Mouse (Mus musculus) small intestine, adult 2 months (tissue): Measurements from ENCODE around the gene Stk10. TPM values are rescaled to one million over a fixed set of nuclear protein-coding genes. Genes with fewer than 3 reads are reported as not detected.
"Not testable (repeated sequence)": the region's sequence is repeated elsewhere in the genome, so short reads cannot be mapped to it uniquely, and the experiment has no call there.

Experiments
- H3K27ac ChIP-seq: fragments of 200-500 bp; 2 replicates; pipeline ENCODE4 v1.5.1; 2012; ENCODE audit warnings: low read depth, low read length, control low read depth, inconsistent platforms; ENCODE audit not compliant: insufficient read depth
- H3K27me3 ChIP-seq: fragments of 200-500 bp; 2 replicates; pipeline ENCODE4 v1.6.1; 2012; ENCODE audit warnings: mild to moderate bottlenecking, moderate library complexity, low read length, inconsistent platforms; ENCODE audit not compliant: control insufficient read depth, insufficient read depth
- H3K36me3 ChIP-seq: fragments of 200-500 bp; 2 replicates; pipeline ENCODE4 v1.6.1; 2012; ENCODE audit warnings: mild to moderate bottlenecking, low read length, control low read depth, inconsistent platforms; ENCODE audit not compliant: control insufficient read depth, insufficient read depth
- H3K4me1 ChIP-seq: fragments of 200-500 bp; 2 replicates; pipeline ENCODE4 v1.6.1; 2012; ENCODE audit warnings: low read length, inconsistent platforms, mixed read lengths; ENCODE audit not compliant: control insufficient read depth, insufficient read depth, insufficient read length
- H3K4me3 ChIP-seq: fragments of 200-500 bp; 2 replicates; pipeline ENCODE4 v1.5.1; 2012; ENCODE audit warnings: low read depth, mild to moderate bottlenecking, control low read depth, inconsistent platforms, low read length, moderate library complexity
- CTCF ChIP-seq: fragments of 200-500 bp; IDR thresholded peaks from 2 replicates; pipeline ENCODE4 v1.5.1; 2012; ENCODE audit warnings: low read depth, mild to moderate bottlenecking, control low read depth, inconsistent platforms, low read length, moderate library complexity, mixed read lengths; ENCODE audit not compliant: insufficient replicate concordance, insufficient read length; ENCODE audit errors: extremely low read depth
- POLR2A ChIP-seq: fragments of 200-500 bp; IDR thresholded peaks from 2 replicates; pipeline ENCODE4 v1.6.1; 2012; ENCODE audit warnings: low read depth, mild to moderate bottlenecking, control low read depth, inconsistent platforms, low read length, moderate library complexity
- WGBS: fragments of 180-500 bp; shearing (Covaris S2); methylation state at CpG from one replicate; pipeline ENCODE4 v1.1.7; 2018; 5-methylcytosine and 5-hydroxymethylcytosine counted together
- polyA plus RNA-seq: library from polyadenylated mRNA; depleted of rRNA; stranded (reverse); fragments of >200 nt; gene quantifications from 2 replicates; pipeline ENCODE4 v1.2.3, GENCODE M21; 2012

Stk10 gene
- polyA plus RNA-seq, 1 experiment = 49.4 TPM

DNA sequence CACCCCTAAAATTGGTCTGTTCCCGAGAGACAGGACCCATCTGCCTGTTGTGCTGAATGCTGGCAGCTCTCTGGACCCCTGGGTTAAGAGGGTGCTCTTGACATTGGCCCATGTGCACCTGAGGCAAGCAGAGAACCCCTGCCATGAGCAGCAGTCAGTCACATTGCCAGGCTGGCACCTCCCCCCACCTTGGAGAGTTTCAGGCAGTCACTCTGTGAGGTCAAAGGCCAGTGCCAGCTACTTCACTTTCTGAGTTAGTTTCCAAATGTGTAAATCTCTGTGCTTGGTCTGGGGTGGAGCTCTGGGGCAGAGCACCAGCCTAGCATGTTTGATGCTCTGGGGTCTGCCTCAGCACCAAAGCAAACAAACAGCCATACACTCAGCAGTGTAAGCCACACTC is 84.9 kb downstream of the Stk10 start:
- WGBS = 75% methylated on average over 1 of the region's 1 CpGs
- no peak overlapping the region for H3K27ac ChIP-seq
- TF ChIP-seq POLR2A (no peak), CTCF (no peak)

GRCm38 (mm10) chr11:32618641-32619040 is 85.5 kb downstream of the Stk10 start:
- Histone ChIP-seq H3K4me1 (peaks cover 20% of the 10 kb centered on the region), H3K36me3 (peaks cover 16% of the 10 kb centered on the region; the same call in 1 of the 2 replicates)
- H3K27ac ChIP-seq, H3K4me3 ChIP-seq, H3K27me3 ChIP-seq: not testable (repeated sequence)
- 85% methylated on average over 5 of the region's 5 CpGs for WGBS

More for the DNA sequence above, 84.9 kb downstream of the Stk10 start:
- Histone ChIP-seq H3K4me1 (peaks cover 20% of the 10 kb centered on the region), H3K4me3 (no peak overlapping the region), H3K36me3 (peaks cover 16% of the 10 kb centered on the region; the same call in 1 of the 2 replicates), H3K27me3 (no peaks in the 10 kb centered on the region)

DNA sequence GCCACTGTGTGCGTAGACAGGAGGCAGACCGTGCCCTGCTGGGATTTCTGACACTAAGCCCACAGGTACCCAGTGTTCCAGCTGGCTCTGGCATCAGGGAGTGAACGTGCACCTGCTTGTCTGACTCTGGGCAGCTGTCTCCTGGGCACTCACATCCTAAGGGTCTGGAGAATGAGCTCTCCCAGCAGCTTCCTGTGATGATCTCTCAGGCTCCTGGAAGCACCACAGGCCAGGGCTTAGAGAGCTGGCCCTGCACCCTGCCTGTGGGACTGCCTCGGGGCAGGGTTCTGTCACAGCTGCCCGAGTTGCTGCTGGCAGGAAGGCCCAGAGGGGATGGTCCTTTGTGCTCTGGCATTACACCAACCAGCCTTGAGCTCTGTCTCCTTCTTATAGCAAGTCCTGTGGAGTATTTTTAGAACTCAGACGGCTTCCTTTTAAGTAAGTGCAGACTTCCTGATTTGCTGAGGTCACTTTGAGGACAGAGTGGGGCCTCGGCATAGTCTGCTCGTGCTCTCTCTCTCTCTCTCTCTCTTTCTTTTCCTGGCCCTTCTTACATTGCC is 86.2 kb downstream of the Stk10 start:
- Histone ChIP-seq H3K27ac (peak overlapping the region; percentile 36), H3K4me1 (peaks cover 20% of the 10 kb centered on the region), H3K4me3 (no peak overlapping the region), H3K27me3 (no peaks in the 10 kb centered on the region), H3K36me3 (peaks cover 16% of the 10 kb centered on the region; the same call in 1 of the 2 replicates)
- 11% methylated on average over 8 of the region's 8 CpGs for WGBS
- TF ChIP-seq CTCF (no peak), POLR2A (no peak)

DNA sequence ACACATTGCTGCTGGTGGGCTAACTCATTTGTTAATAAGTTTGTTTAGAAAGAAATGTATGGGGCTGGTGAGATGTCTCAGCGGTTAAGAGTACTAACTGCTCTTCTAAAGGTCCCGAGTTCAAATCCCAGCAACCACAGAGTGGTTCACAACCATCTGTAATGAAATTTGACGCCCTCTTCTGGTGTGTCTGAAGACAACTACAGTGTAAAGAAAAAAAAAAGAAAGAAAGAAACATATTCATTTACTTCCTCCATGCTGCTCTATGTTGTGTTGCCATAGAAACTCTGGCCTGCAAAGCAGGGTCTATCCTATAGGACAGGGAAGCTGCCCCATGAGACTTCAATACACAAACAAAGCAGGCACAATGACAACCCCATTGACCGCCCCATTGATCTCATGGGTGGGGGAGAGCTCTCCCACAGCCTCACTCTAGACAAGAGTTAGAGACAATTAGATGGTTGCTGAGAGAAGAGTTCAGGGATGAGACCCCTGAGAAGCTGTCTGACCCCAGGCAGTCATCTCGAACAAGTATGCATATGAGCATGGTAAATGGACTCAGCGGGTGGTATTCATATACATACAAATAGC is 86.9 kb downstream of the Stk10 start:
- Histone ChIP-seq H3K27me3 (no peaks in the 10 kb centered on the region), H3K36me3 (peaks cover 13% of the 10 kb centered on the region; the same call in 1 of the 2 replicates), H3K27ac (0 out of 2 replicates have a peak overlapping the region, but pooled peaks have one; percentile 36), H3K4me1 (peaks cover 20% of the 10 kb centered on the region), H3K4me3 (no peak overlapping the region)
- WGBS = 79% methylated on average over 6 of the region's 6 CpGs
- TF ChIP-seq CTCF (no peak), POLR2A (no peak)

GRCm38 (mm10) chr11:32621831-32622478 is 88.8 kb downstream of the Stk10 start:
- H3K4me3 ChIP-seq = no peak overlapping the region
- H3K27me3 ChIP-seq = no peaks in the 10 kb centered on the region
- 32% methylated on average over 12 of the region's 12 CpGs for WGBS
- H3K27ac ChIP-seq = no peak overlapping the region
- H3K36me3 ChIP-seq = peaks cover 10% of the 10 kb centered on the region; the same call in 1 of the 2 replicates
- TF ChIP-seq CTCF (no peak), POLR2A (no peak)
- peaks cover 20% of the 10 kb centered on the region for H3K4me1 ChIP-seq

DNA sequence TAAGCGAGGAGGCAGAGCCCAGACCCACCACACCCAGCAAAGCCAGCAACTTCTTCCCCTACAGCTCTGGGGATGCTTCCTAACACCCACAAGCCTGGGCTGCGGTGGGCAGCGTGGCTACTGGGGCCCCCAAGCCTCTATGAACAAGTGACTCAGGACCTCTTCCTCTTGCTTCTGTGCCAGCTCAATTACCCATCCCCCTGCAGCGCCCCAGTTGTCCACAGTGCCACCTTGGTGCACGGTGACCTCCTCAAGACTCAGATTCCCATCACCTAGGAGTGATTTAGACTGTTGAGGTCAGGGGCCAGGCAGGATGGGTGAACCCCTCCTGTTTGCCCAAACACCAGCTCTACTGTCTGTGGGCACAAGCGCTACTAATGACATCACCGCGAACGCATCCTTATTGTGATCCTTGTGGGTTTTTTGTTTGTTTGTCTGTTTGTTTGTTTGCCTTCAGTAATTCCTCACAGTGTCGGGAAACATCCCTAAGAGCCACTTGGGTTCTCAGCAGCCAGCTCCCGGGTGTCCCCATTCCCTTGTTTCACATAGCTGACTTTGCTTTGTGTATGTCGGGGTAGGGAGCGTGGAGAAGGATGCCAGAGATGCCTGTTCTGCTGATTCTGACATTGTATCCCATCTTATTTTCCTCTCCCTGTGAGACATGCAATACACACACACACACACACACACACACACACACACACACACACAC is 89.5 kb downstream of the Stk10 start:
- Histone ChIP-seq H3K4me1 (peaks cover 20% of the 10 kb centered on the region), H3K4me3 (no peak overlapping the region), H3K36me3 (peaks cover 10% of the 10 kb centered on the region; the same call in 1 of the 2 replicates), H3K27ac (no peak overlapping the region), H3K27me3 (no peaks in the 10 kb centered on the region)
- WGBS = 82% methylated on average over 13 of the region's 13 CpGs
- TF ChIP-seq POLR2A = no peak

- TF ChIP-seq CTCF = no peak
- TF ChIP-seq POLR2A = no peak
- H3K4me3 ChIP-seq = no peak overlapping the region
- H3K27ac ChIP-seq = no peak overlapping the region
- peaks cover 14% of the 10 kb centered on the region for H3K4me1 ChIP-seq
- H3K36me3 ChIP-seq = peaks cover 8% of the 10 kb centered on the region; the same call in 1 of the 2 replicates
- H3K27me3 ChIP-seq = no peaks in the 10 kb centered on the region
- WGBS = 81% methylated on average over 5 of the region's 5 CpGs
Observed at GRCm38 (mm10) chr11:32623236-32623635, 90.1 kb downstream of the Stk10 start.
